17 mouse cellular contexts compared by ENCODE assay signal in genomic region chr6:16704496-16704895, GRCm38 (mm10).
"Had no signal": no experiment of that assay in that cellular context is flagged by ENCODE, and none has a peak within 500 bp of the region (broad histone marks: within the 10 kb centered on the region; RNA-seq: fewer than 3 reads in every experiment).

No protein-coding gene starts in this region.

- H3K9me3 ChIP-seq: lung, embryonic 15.5 days; midbrain, embryonic 13.5 days; midbrain, embryonic 15.5 days; neural tube, embryonic 12.5 days; stomach, embryonic 15.5 days had no signal

- ATAC-seq: lung, postnatal 0 days; midbrain, embryonic 13.5 days; midbrain, embryonic 15.5 days had no signal

- H3K4me3 ChIP-seq: lung, embryonic 15.5 days; megakaryocyte, embryonic 14.5 days; midbrain, embryonic 13.5 days; midbrain, embryonic 15.5 days; neural tube, embryonic 12.5 days; stomach, embryonic 15.5 days had no signal

- H3K4me2 ChIP-seq: lung, embryonic 15.5 days; midbrain, embryonic 11.5 days; midbrain, embryonic 13.5 days; midbrain, embryonic 15.5 days; neural tube, embryonic 12.5 days; stomach, embryonic 15.5 days had no signal

- H3K9ac ChIP-seq: lung, embryonic 15.5 days; midbrain, embryonic 13.5 days; midbrain, embryonic 15.5 days; neural tube, embryonic 12.5 days; stomach, embryonic 15.5 days had no signal

- DNase-seq: lung, adult 2 months; lung, postnatal 14 days; lung, postnatal 36 days; right cerebral cortex, postnatal 14 days; thymus, adult 2 months; thymus, postnatal 25 days; thymus, postnatal 4 days had no signal

- H3K36me3 ChIP-seq: lung, embryonic 15.5 days; midbrain, embryonic 13.5 days; midbrain, embryonic 15.5 days; neural tube, embryonic 12.5 days; stomach, embryonic 15.5 days had no signal

- H3K27ac ChIP-seq: lung, embryonic 15.5 days; macrophage; midbrain, embryonic 13.5 days; midbrain, embryonic 15.5 days; neural tube, embryonic 12.5 days; stomach, embryonic 15.5 days; stomach, postnatal 0 days had no signal

- H3K27me3 ChIP-seq: lung, embryonic 15.5 days; megakaryocyte, embryonic 14.5 days; midbrain, embryonic 13.5 days; midbrain, embryonic 15.5 days; neural tube, embryonic 12.5 days; stomach, embryonic 15.5 days had no signal

- H3K4me1 ChIP-seq: lung, embryonic 15.5 days; megakaryocyte, embryonic 14.5 days; midbrain, embryonic 13.5 days; midbrain, embryonic 15.5 days; neural tube, embryonic 12.5 days; stomach, embryonic 15.5 days had no signal
